Mouse (Mus musculus) G1E (cell line): ENCODE measurements at regions not wholly inside any gene's neighbourhood (a gene's known extent, or its start where the extent isn't known, plus 50 kb on each side); places are given as distances from the start of the nearest gene placed in this dataset.

Source experiments
- CTCF ChIP-seq: IDR thresholded peaks from 2 replicates; pipeline ENCODE4 v1.5.1; 2012; ENCODE audit warnings: low read depth, low read length, inconsistent platforms, mixed read lengths
- GATA1 ChIP-seq: IDR thresholded peaks from 2 replicates; pipeline ENCODE4 v1.6.1; 2012; ENCODE audit warnings: borderline replicate concordance, low read length, inconsistent platforms, mixed read lengths
- GATA2 ChIP-seq: IDR thresholded peaks from 2 replicates; pipeline ENCODE4 v1.6.1; 2012; ENCODE audit warnings: low read depth, low read length, inconsistent platforms, borderline replicate concordance
- TAL1 ChIP-seq: conservative IDR thresholded peaks from 2 replicates; pipeline ENCODE4 v1.6.1; 2012; ENCODE audit warnings: low read depth, low read length, inconsistent platforms, mixed read lengths

DNA sequence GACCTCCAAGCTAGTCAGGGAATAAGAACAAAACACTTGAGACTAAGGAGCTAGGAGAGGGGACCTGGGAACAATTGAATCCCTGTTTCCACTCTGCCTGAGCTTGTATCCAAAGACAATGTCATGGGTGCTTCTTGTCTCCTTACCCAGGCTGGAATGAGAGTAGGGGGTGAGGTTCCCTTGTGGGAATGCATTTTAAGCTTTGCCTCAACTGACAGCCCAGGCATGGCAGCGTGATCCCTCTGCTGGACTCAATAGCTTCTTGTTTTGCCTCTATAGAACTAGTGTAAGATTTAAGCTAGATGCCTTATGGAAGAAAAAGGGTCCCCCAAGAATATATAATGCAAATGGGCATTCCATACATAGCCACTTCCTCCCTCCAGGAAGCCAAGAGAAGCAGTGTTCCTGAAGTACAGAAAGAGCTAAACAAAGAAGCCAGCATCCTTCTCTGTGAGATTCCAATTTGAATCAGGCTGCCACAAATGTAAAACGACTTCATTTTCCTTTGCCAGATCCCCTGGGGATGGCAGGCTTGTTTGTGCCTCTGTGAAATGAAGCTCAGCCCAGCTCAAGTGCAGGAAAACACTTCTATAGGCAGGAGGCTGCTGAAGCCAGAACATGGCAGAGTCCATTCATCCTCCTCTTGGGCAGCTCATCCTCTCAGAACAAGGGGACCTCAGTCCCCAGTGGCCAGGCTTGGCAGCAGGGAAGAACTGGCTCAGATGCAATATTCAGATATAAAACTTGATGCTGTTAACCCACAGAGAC, 339.3 kb upstream of the Trib2 start:
- TF ChIP-seq CTCF, result no peak
- no peak for TF ChIP-seq GATA1
- no peak for TF ChIP-seq GATA2
- no peak for TF ChIP-seq TAL1
